Mouse (Mus musculus) heart, embryonic 14.5 days (tissue): ENCODE measurements around the gene Vangl2. TPM values are rescaled to one million over a fixed set of nuclear protein-coding genes. Genes with fewer than 3 reads are reported as not detected.

Experiments
- ATAC-seq: fragments of 200-750 bp; cut with Nextera tagmentation; 2 replicates; pipeline ENCODE4 v1.8.0; 2017; ENCODE audit warnings: low read depth, moderate TSS enrichment; ENCODE audit not compliant: insufficient number of reproducible peaks, insufficient read depth, low FRiP score
- H3K27ac ChIP-seq, 2 experiments: fragments of 200-500 bp in 1 of 2; fragments of 300-500 bp in 1 of 2; sonication (generic) in 1 of 2; replicated peaks in 1 of 2; 2 replicates each; pipeline ENCODE4 v1.5.1; 2012 to 2014; ENCODE audit warnings: low read depth in 2 of 2, low read length in 2 of 2, control low read depth in 1 of 2, mild to moderate bottlenecking in 1 of 2, mixed read lengths in 1 of 2; ENCODE audit not compliant: control insufficient read depth in 1 of 2, insufficient read depth in 1 of 2
- H3K27me3 ChIP-seq: fragments of 300-500 bp; sonication (generic); 2 replicates; pipeline ENCODE4 v1.6.1; 2014; ENCODE audit warnings: mild to moderate bottlenecking, low read length, control low read depth; ENCODE audit not compliant: control insufficient read depth, insufficient read depth
- H3K36me3 ChIP-seq: fragments of 300-500 bp; sonication (generic); 2 replicates; pipeline ENCODE4 v1.6.1; 2014; ENCODE audit warnings: mild to moderate bottlenecking, control low read depth, low read length, mixed read lengths; ENCODE audit not compliant: control insufficient read depth, insufficient read depth
- H3K4me1 ChIP-seq, 2 experiments: fragments of 200-500 bp in 1 of 2; fragments of 300-500 bp in 1 of 2; sonication (generic) in 1 of 2; 2 replicates each; pipeline ENCODE4 v1.6.1; 2012 to 2014; ENCODE audit warnings: low read length in 2 of 2, control low read depth in 1 of 2, mixed read lengths in 1 of 2; ENCODE audit not compliant: control insufficient read depth in 2 of 2, insufficient read depth in 2 of 2
- H3K4me2 ChIP-seq: fragments of 300-500 bp; sonication (generic); 2 replicates; pipeline ENCODE4 v1.6.1; 2014; ENCODE audit warnings: mild to moderate bottlenecking, low read length
- H3K4me3 ChIP-seq, 2 experiments: fragments of 200-500 bp in 1 of 2; fragments of 300-500 bp in 1 of 2; sonication (generic) in 1 of 2; 2 replicates each; pipeline ENCODE4 v1.5.1; 2012 to 2014; ENCODE audit warnings: low read length in 2 of 2, mild to moderate bottlenecking in 2 of 2, control low read depth in 1 of 2, low read depth in 1 of 2, moderate library complexity in 1 of 2; ENCODE audit not compliant: control insufficient read depth in 1 of 2, insufficient read depth in 1 of 2
- H3K9ac ChIP-seq: fragments of 300-500 bp; sonication (generic); 2 replicates; pipeline ENCODE4 v1.6.1; 2014; ENCODE audit warnings: mild to moderate bottlenecking, low read length
- H3K9me3 ChIP-seq: fragments of 300-500 bp; sonication (generic); 2 replicates; pipeline ENCODE4 v1.6.1; 2016; ENCODE audit warnings: low read length, control low read depth; ENCODE audit not compliant: control insufficient read depth
- WGBS: fragments of 180-500 bp; shearing (Covaris S2); extraction: QIAGEN DNeasy Blood & Tissue Kit; methylation state at CpG from one replicate; pipeline ENCODE4 v1.1.7; 2014; 5-methylcytosine and 5-hydroxymethylcytosine counted together
- polyA plus RNA-seq: library from polyadenylated mRNA; unstranded; fragments of >200 nt; fragmentation: Nextera tagmentation; extraction: Ambion mirVana; gene quantifications from 2 replicates; pipeline ENCODE4 v1.2.1, GENCODE M21; 2014

The Vangl2 gene
- polyA plus RNA-seq, 1 experiment from 2014 or later: 9.2 TPM

GRCm38 (mm10) chr1:171960726-171961125 lies 67.5 kb downstream of the Vangl2 start:
- no peak overlapping the region for H3K4me3 ChIP-seq
- 84% methylated on average over 5 of the region's 5 CpGs for WGBS
- H3K4me1 ChIP-seq: no peaks in the 10 kb centered on the region
- H3K9me3 ChIP-seq: no peaks in the 10 kb centered on the region
- no peaks in the 10 kb centered on the region for H3K36me3 ChIP-seq
- H3K27ac ChIP-seq: no peak overlapping the region
- ATAC-seq: no peak
- H3K4me2 ChIP-seq: no peak overlapping the region
- H3K9ac ChIP-seq: no peak overlapping the region
- H3K27me3 ChIP-seq: no peaks in the 10 kb centered on the region

GRCm38 (mm10) chr1:171957411-171957810 lies 70.8 kb downstream of the Vangl2 start:
- Histone ChIP-seq H3K4me1 (no peaks in the 10 kb centered on the region), H3K4me3 (no peak overlapping the region), H3K27ac (no peak overlapping the region), H3K36me3 (no peaks in the 10 kb centered on the region), H3K9ac (no peak overlapping the region), H3K4me2 (no peak overlapping the region), H3K9me3 (no peaks in the 10 kb centered on the region), H3K27me3 (no peaks in the 10 kb centered on the region)
- WGBS: 73% methylated on average over 2 of the region's 2 CpGs
- no peak for ATAC-seq

GRCm38 (mm10) chr1:171955071-171955470 lies 73.2 kb downstream of the Vangl2 start:
- H3K27ac ChIP-seq: no peak overlapping the region
- ATAC-seq: no peak
- no peaks in the 10 kb centered on the region for H3K27me3 ChIP-seq
- no peaks in the 10 kb centered on the region for H3K4me1 ChIP-seq
- WGBS: 65% methylated on average over 6 of the region's 6 CpGs
- H3K9ac ChIP-seq: no peak overlapping the region
- no peaks in the 10 kb centered on the region for H3K36me3 ChIP-seq
- no peak overlapping the region for H3K4me3 ChIP-seq
- no peak overlapping the region for H3K4me2 ChIP-seq
- H3K9me3 ChIP-seq: no peaks in the 10 kb centered on the region

Other genes starting within 250 kb of the Vangl2 start
- gene Cd84, start 188.7 kb downstream of the Vangl2 start, polyA plus RNA-seq: 2.0 and 2.1 TPM in 2 replicates
- not detected in 2 replicates for gene Gm10521, start 132.8 kb downstream of the Vangl2 start, polyA plus RNA-seq
- 0.14 and 0.22 TPM in 2 replicates for gene Slamf6, start 110.9 kb downstream of the Vangl2 start, polyA plus RNA-seq
- not detected in 2 replicates for gene Nhlh1, start 29.1 kb upstream of the Vangl2 start, polyA plus RNA-seq
- 157 and 163 TPM in 2 replicates for gene Copa, start 54.1 kb upstream of the Vangl2 start, polyA plus RNA-seq
- 120 TPM in 2 replicates for gene Ncstn, start 54.4 kb upstream of the Vangl2 start, polyA plus RNA-seq
- 119 and 136 TPM in 2 replicates for gene Pex19, start 98.3 kb upstream of the Vangl2 start, polyA plus RNA-seq
- 101 and 104 TPM in 2 replicates for gene Dcaf8, start 119.6 kb upstream of the Vangl2 start, polyA plus RNA-seq
- 160 and 166 TPM in 2 replicates for gene Pea15a, start 178.4 kb upstream of the Vangl2 start, polyA plus RNA-seq
- 138 and 148 TPM in 2 replicates for gene Casq1, start 191.4 kb upstream of the Vangl2 start, polyA plus RNA-seq
- 0.23 and 0.26 TPM in 2 replicates for gene Atp1a4, start 230.0 kb upstream of the Vangl2 start, polyA plus RNA-seq
- 20.7 and 24.7 TPM in 2 replicates for gene Igsf8, start 233.2 kb upstream of the Vangl2 start, polyA plus RNA-seq